In genomic region chr7:100371495-100372451, GRCm38 (mm10) we compare ENCODE assay signal across 8 mouse cellular contexts. TPM values are rescaled to one million over a fixed set of nuclear protein-coding genes. Genes with fewer than 3 reads are reported as not detected.
DNase-seq lines count a peak whose midpoint lies in the region; ATAC-seq and TF ChIP-seq lines count a peak whose summit lies in the region.

Gene C2cd3 (plus strand): TSS chr7:100372233.
Gene Ppme1 (minus strand): TSS chr7:100372307.

- TF ChIP-seq CTCF in cortical plate, adult 2 months (IDR thresholded peaks at IDR 0.05; ENCODE audit: extremely low read depth, insufficient read depth, low read length), result no peak

- TF ChIP-seq POLR2A in cortical plate, adult 2 months (IDR thresholded peaks at IDR 0.05; ENCODE audit: extremely low read depth, insufficient read depth, low read length), result peak; percentile 98

- H3K27me3 ChIP-seq in megakaryocyte, embryonic 14.5 days (replicated peaks), result no peaks in the 10 kb centered on the region

- H3K4me1 ChIP-seq in cortical plate, adult 2 months (ENCODE audit: control insufficient read depth, insufficient read depth, low read length), result 0 out of 2 replicates have a peak, but pooled peaks cover 2% of the 10 kb centered on the region
- H3K4me1 ChIP-seq in megakaryocyte, embryonic 14.5 days, result peaks cover 26% of the 10 kb centered on the region

- H3K9me3 ChIP-seq in megakaryocyte, embryonic 14.5 days, result no peaks in the 10 kb centered on the region

- H3K4me3 ChIP-seq in cortical plate, adult 2 months (ENCODE audit: insufficient read depth, low read length), result peak within 1 kb of the TSS; percentile 64
- peak within 1 kb of the TSS; percentile 96 for H3K4me3 ChIP-seq in megakaryocyte, embryonic 14.5 days (replicated peaks)

- H3K27ac ChIP-seq in cortical plate, adult 2 months (ENCODE audit: insufficient read depth, low read length), result peak within 1 kb of the TSS; percentile 33

- ATAC-seq in activated CD4-positive, CD25-positive, alpha-beta regulatory T cell, adult 4 months, result peak; percentile 98

- peak; percentile 98 to 99 for DNase-seq in gastrocnemius, adult 8-10 months (ENCODE audit: low spot score in 2 of 2)
- DNase-seq in hindlimb bud, embryonic 11.5 days (ENCODE audit: extremely low spot score, low read depth, low spot score), result peak; percentile 100
- DNase-seq in left cerebral cortex, adult 8-10 months (ENCODE audit: low spot score in 2 of 2), result peak; percentile 95 to 100
- peak; percentile 99 to 100 for DNase-seq in right cerebral cortex, postnatal 10 days (ENCODE audit: low spot score in 2 of 2)
- DNase-seq in urinary bladder, postnatal 25 days (ENCODE audit: low spot score), result peak; percentile 98

- H3K36me3 ChIP-seq in megakaryocyte, embryonic 14.5 days (replicated peaks; ENCODE audit: low read length), result peaks cover 40% of the 10 kb centered on the region

RNA-seq across cellular contexts. Expression of gene C2cd3, which starts in this region (rescaled TPM):
- 10 to 100 TPM; 29.3 to 30.8 TPM for polyA plus RNA-seq in activated CD4-positive, CD25-positive, alpha-beta regulatory T cell, adult 4 months (2017; shearing (Covaris generic))
- 17.6 and 19.6 TPM in 2 replicates for polyA plus RNA-seq in cortical plate, adult 2 months (2012; rRNA removed)
- total RNA-seq in gastrocnemius, adult 8-10 months (2022), result 1 to 10 TPM; 5.2 to 5.8 (median 5.5) TPM
- 10 to 100 TPM; 19.9 to 27.9 (median 25.3) TPM for total RNA-seq in left cerebral cortex, adult 8-10 months (2022)
- polyA plus RNA-seq in megakaryocyte, embryonic 14.5 days (2012; ENCODE audit: insufficient read depth, low replicate concordance), result 3.6 and 10.7 TPM in 2 replicates

RNA-seq across cellular contexts. Expression of gene Ppme1, which starts in this region (rescaled TPM):
- polyA plus RNA-seq in activated CD4-positive, CD25-positive, alpha-beta regulatory T cell, adult 4 months (2017; shearing (Covaris generic)), result 10 to 100 TPM; 21.7 to 27.2 TPM
- polyA plus RNA-seq in cortical plate, adult 2 months (2012; rRNA removed), result 290 and 303 TPM in 2 replicates
- 10 to 100 TPM; 20.4 to 30.2 (median 24.2) TPM for total RNA-seq in gastrocnemius, adult 8-10 months (2022)
- 100 to 1,000 TPM; 187 to 234 (median 214) TPM for total RNA-seq in left cerebral cortex, adult 8-10 months (2022)
- 14.3 and 41.4 TPM in 2 replicates for polyA plus RNA-seq in megakaryocyte, embryonic 14.5 days (2012; ENCODE audit: insufficient read depth, low replicate concordance)

Comparison
In these comparisons a context has a peak if more than half of its experiments do, and no peak if none do; other contexts are left out.
1. Peak in every context shown above with its lines: DNase-seq, ATAC-seq, H3K4me3 ChIP-seq and H3K27ac ChIP-seq.
2. RNA of gene Ppme1 (total RNA-seq): 187 to 234 TPM in left cerebral cortex, adult 8-10 months; 20.4 to 30.2 TPM in gastrocnemius, adult 8-10 months; every median in the first group is over 4 times any median in the second.